Mouse (Mus musculus) stomach, postnatal 0 days (tissue): ENCODE results near the gene Tapbpl. TPM values are rescaled to one million over a fixed set of nuclear protein-coding genes. Genes with fewer than 3 reads are reported as not detected.

Experiments
- ATAC-seq: fragments of 200-750 bp; cut with Nextera tagmentation; 2 replicates; pipeline ENCODE4 v1.8.0; 2017; ENCODE audit not compliant: low FRiP score, low TSS enrichment
- DNase-seq: peaks from one replicate; pipeline ENCODE4 v3.0.0-alpha.2; 2016; ENCODE audit warnings: low spot score
- H3K27ac ChIP-seq: fragments of 300-500 bp; sonication (generic); replicated peaks from 2 replicates; pipeline ENCODE4 v1.5.1; 2014; ENCODE audit warnings: mild to moderate bottlenecking, control low read depth
- H3K27me3 ChIP-seq: fragments of 300-500 bp; sonication (generic); 2 replicates; pipeline ENCODE4 v1.6.1; 2014; ENCODE audit warnings: low read length; ENCODE audit not compliant: control insufficient read depth, insufficient read depth
- H3K36me3 ChIP-seq: fragments of 300-500 bp; sonication (generic); 2 replicates; pipeline ENCODE4 v1.6.1; 2014; ENCODE audit warnings: low read length, mixed read lengths; ENCODE audit not compliant: control insufficient read depth, insufficient read depth
- H3K4me1 ChIP-seq: fragments of 300-500 bp; sonication (generic); replicated peaks from 2 replicates; pipeline ENCODE4 v1.6.1; 2014; ENCODE audit warnings: antibody characterized with exemption; ENCODE audit not compliant: control insufficient read depth, insufficient read depth
- H3K4me2 ChIP-seq: fragments of 300-500 bp; sonication (generic); replicated peaks from 2 replicates; pipeline ENCODE4 v1.6.1; 2014; ENCODE audit warnings: low read depth, mild to moderate bottlenecking, control low read depth, moderate library complexity
- H3K4me3 ChIP-seq: fragments of 300-500 bp; sonication (generic); 2 replicates; pipeline ENCODE4 v1.5.1; 2014; ENCODE audit warnings: low read depth, low read length, control low read depth
- H3K9ac ChIP-seq: fragments of 300-500 bp; sonication (generic); 2 replicates; pipeline ENCODE4 v1.6.1; 2014; ENCODE audit warnings: mild to moderate bottlenecking, low read length, control low read depth, mixed read lengths
- H3K9me3 ChIP-seq: fragments of 300-500 bp; sonication (generic); 2 replicates; pipeline ENCODE4 v1.6.1; 2016; ENCODE audit warnings: low read length; ENCODE audit not compliant: control insufficient read depth
- CTCF ChIP-seq: IDR thresholded peaks from 2 replicates; pipeline ENCODE4 v1.5.1; 2016; ENCODE audit warnings: antibody characterized with exemption, low read depth, mild to moderate bottlenecking, moderate library complexity
- EP300 ChIP-seq: optimal IDR thresholded peaks from 2 replicates; pipeline ENCODE3; 2016; ENCODE audit warnings: antibody characterized with exemption
- WGBS: fragments of 180-500 bp; shearing (Covaris S2); extraction: QIAGEN DNeasy Blood & Tissue Kit; methylation state at CpG from one replicate; pipeline ENCODE4 v1.1.7; 2014; 5-methylcytosine and 5-hydroxymethylcytosine counted together
- microRNA-seq: library from miRNA; unstranded; fragments of <30 nt; microRNA quantifications from one replicate; pipeline ENCODE4, GENCODE M21; 2016
- polyA plus RNA-seq: library from polyadenylated mRNA; unstranded; fragments of >200 nt; fragmentation: Nextera tagmentation; extraction: Ambion mirVana; gene quantifications from 2 replicates; pipeline ENCODE4 v1.2.1, GENCODE M21; 2015

Tapbpl gene
- polyA plus RNA-seq, 1 experiment from 2014 or later, result 8.6 TPM

DNA sequence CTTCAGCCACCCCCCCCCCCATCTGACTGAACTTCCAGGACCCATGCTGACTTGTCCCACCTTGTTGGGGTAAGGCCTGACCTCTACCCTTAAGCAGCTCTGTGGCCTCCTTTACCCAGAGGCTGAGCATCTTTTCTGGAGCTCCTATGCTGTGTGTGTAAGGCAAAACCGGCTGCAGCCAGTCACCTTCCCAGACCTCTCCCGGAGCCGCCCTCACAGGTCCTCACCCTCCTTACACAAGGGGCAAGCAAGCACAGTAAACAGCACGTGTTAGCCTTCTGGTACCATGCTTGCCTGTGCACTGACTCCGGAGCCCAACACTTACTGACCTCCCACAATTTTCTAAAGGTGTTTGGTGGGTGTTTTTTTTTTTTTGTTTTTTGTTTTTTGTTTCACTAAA, 56.2 kb downstream of the Tapbpl start:
- DNase-seq, result no peak
- TF ChIP-seq CTCF, result no peak
- no peak for TF ChIP-seq EP300
- no peak overlapping the region for H3K4me3 ChIP-seq
- 84% methylated on average over 5 of the region's 5 CpGs for WGBS
- H3K9ac ChIP-seq, result no peak overlapping the region
- H3K36me3 ChIP-seq, result peaks cover 37% of the 10 kb centered on the region
- no peaks in the 10 kb centered on the region for H3K4me1 ChIP-seq
- no peaks in the 10 kb centered on the region for H3K27me3 ChIP-seq
- H3K4me2 ChIP-seq, result no peak overlapping the region
- no peaks in the 10 kb centered on the region for H3K9me3 ChIP-seq
- no peak for ATAC-seq
- no peak overlapping the region for H3K27ac ChIP-seq

Small RNA genes within 50 kb of the gene (microRNA-seq; reads per million reads assigned to microRNA genes)
- gene Mir3098 (not detected), gene Mir8113 (not detected)

Other genes with a start within 250 kb of the Tapbpl start
- 3.1 and 4.0 TPM in 2 replicates for gene Pianp, start 235.2 kb downstream of the Tapbpl start, polyA plus RNA-seq
- gene Zfp384, start 222.7 kb downstream of the Tapbpl start, polyA plus RNA-seq, result 7.0 and 7.2 TPM in 2 replicates
- 72.5 and 77.4 TPM in 2 replicates for gene Ing4, start 192.1 kb downstream of the Tapbpl start, polyA plus RNA-seq
- 2.5 and 2.6 TPM in 2 replicates for gene Acrbp, start 182.2 kb downstream of the Tapbpl start, polyA plus RNA-seq
- gene Lpar5, start 163.9 kb downstream of the Tapbpl start, polyA plus RNA-seq, result 6.4 and 7.0 TPM in 2 replicates
- gene Chd4, start 135.9 kb downstream of the Tapbpl start, polyA plus RNA-seq, result 28.1 and 36.6 TPM in 2 replicates
- gene Nop2, start 100.0 kb downstream of the Tapbpl start, polyA plus RNA-seq, result 25.0 and 26.6 TPM in 2 replicates
- gene Iffo1, start 86.6 kb downstream of the Tapbpl start, polyA plus RNA-seq, result 4.4 and 5.7 TPM in 2 replicates
- 920 and 1,103 TPM in 2 replicates for gene Gapdh, start 65.4 kb downstream of the Tapbpl start, polyA plus RNA-seq
- 15.3 and 16.6 TPM in 2 replicates for gene Ncapd2, start 40.2 kb downstream of the Tapbpl start, polyA plus RNA-seq
- 196 and 211 TPM in 2 replicates for gene Mrpl51, start 40.1 kb downstream of the Tapbpl start, polyA plus RNA-seq
- gene Vamp1, start 16.3 kb downstream of the Tapbpl start, polyA plus RNA-seq, result 3.3 and 3.4 TPM in 2 replicates
- 0.91 and 1.1 TPM in 2 replicates for gene Cd27, start 5.2 kb upstream of the Tapbpl start, polyA plus RNA-seq
- 0.08 and 0.15 TPM in 2 replicates for gene Tuba3a, start 54.2 kb upstream of the Tapbpl start, polyA plus RNA-seq
- gene Ltbr, start 82.0 kb upstream of the Tapbpl start, polyA plus RNA-seq, result 71.5 and 73.0 TPM in 2 replicates
- gene Scnn1a, start 88.8 kb upstream of the Tapbpl start, polyA plus RNA-seq, result 18.5 and 20.6 TPM in 2 replicates
- gene Tnfrsf1a, start 117.5 kb upstream of the Tapbpl start, polyA plus RNA-seq, result 75.3 and 77.7 TPM in 2 replicates
- gene Plekhg6, start 148.9 kb upstream of the Tapbpl start, polyA plus RNA-seq, result 6.3 and 6.7 TPM in 2 replicates